Mouse (Mus musculus): ENCODE measurements around the gene Gucy1b2. TPM values are rescaled to one million over a fixed set of nuclear protein-coding genes. Genes with fewer than 3 reads are reported as not detected.
A peak's percentile ranks its signal among the peaks of the same experiment; 100 is the strongest.

The Gucy1b2 gene
- polyA plus RNA-seq, 1 experiment from 2014 or later, result 0.66 TPM

DNA sequence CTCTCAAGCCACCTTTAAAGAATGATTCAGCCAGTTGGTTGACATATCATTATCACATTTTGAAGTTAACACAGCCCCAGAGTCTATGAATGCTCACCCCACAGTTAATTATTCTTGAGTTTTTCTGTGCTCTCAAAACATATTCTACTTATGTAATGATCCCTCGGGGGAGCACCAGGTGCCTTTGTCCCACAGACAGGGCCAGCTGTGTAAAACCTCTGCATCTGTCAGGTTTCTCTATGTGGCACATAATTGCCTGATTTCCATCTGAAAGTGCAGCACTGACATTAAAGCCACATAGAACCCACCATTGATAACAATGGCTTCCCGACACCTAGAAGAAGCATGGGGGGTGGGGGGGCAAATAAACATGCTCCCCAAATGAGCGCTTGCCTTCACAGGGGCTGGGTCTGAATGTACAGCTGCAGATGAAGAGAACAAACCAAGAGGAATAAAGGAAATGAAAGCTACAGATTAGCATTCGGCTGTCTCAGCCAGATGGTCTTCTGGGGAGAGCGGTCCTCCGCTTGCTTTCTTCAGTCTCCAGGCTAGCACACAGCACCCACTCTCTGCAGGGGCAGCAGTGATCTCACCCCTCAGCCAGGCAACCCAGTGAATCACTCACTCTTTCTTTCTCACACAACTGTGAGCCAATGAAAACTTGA is 66.9 kb downstream of the Gucy1b2 start:
- 59% methylated on average over 6 of the region's 6 CpGs for WGBS
- Histone ChIP-seq H3K27ac (ENCODE audit: low read depth) (0 out of 2 replicates have a peak overlapping the region, but pooled peaks have one; percentile 25), H3K9ac (no peak overlapping the region), H3K9me3 (ENCODE audit: low read depth, low read length) (no peaks in the 10 kb centered on the region), H3K27me3 (ENCODE audit: insufficient read depth, low read length) (no peaks in the 10 kb centered on the region), H3K4me1 (ENCODE audit: insufficient read depth) (peaks cover 5% of the 10 kb centered on the region; the same call in 1 of the 2 replicates), H3K4me3 (ENCODE audit: low read depth, low read length) (no peak overlapping the region), H3K36me3 (ENCODE audit: insufficient read depth) (no peaks in the 10 kb centered on the region), H3K4me2 (no peak overlapping the region)
- no peak for ATAC-seq (ENCODE audit: insufficient read depth)
- no peak for DNase-seq
- no peak for TF ChIP-seq CTCF (IDR thresholded peaks at IDR 0.05; ENCODE audit: low read depth)

DNA sequence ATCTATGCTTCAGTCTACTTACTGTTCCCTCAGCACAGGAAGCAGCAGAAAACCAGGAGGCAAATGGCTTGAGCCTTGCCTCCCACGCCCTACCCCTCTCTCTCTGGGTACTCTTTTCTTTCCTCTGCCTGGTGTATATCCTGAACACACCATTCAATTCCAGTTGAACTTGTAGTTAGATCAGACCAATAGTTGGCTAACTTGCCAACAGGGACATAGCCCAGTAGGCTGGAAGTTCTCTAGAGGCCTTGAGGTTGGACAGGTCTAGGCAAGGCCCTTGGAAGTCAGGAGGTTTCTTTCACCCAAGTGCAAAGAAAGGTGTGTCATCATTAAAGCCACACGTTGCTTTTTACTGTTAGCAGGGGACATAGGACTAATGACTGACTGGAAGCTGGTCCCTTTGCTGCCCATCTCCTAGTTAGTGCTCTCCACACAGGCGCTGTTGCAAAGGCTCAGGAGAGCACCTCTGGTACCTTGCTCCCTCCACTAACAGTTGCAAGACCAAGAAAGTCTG is 72.2 kb downstream of the Gucy1b2 start:
- H3K36me3 ChIP-seq (ENCODE audit: insufficient read depth), result no peaks in the 10 kb centered on the region
- no peaks in the 10 kb centered on the region for H3K9me3 ChIP-seq (ENCODE audit: low read depth, low read length)
- H3K27me3 ChIP-seq (ENCODE audit: insufficient read depth, low read length), result no peaks in the 10 kb centered on the region
- H3K4me1 ChIP-seq (ENCODE audit: insufficient read depth), result no peaks in the 10 kb centered on the region
- 79% methylated on average over 3 of the region's 3 CpGs for WGBS
- ATAC-seq (ENCODE audit: insufficient read depth) (no peak), DNase-seq (no peak)
- H3K27ac ChIP-seq (ENCODE audit: low read depth), result no peak overlapping the region
- no peak overlapping the region for H3K4me3 ChIP-seq (ENCODE audit: low read depth, low read length)
- H3K9ac ChIP-seq, result no peak overlapping the region
- TF ChIP-seq CTCF (IDR thresholded peaks at IDR 0.05; ENCODE audit: low read depth), result no peak
- H3K4me2 ChIP-seq, result no peak overlapping the region

DNA sequence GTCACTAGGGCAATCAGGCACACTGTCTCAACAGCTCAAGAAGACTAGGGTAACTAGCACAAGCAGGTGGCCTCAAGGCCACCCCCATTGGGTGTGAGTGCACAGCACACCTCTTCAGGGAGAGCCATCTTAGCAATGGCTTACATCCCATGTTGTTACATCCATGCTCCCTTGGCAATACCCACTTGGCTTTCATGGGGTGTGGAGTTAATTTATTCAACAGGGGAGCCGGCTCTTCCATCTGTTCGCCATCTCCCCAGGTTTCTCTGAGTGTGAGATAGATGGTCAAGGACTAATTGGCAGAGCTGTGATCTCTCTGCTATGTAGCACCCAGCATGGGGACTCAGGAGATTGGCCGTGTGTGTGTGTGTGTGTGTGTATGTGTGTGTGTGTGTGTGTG is 73.0 kb downstream of the Gucy1b2 start:
- H3K4me3 ChIP-seq (ENCODE audit: low read depth, low read length), result no peak overlapping the region
- ATAC-seq (ENCODE audit: insufficient read depth), result no peak
- DNase-seq, result no peak
- H3K4me2 ChIP-seq, result no peak overlapping the region
- H3K9ac ChIP-seq, result no peak overlapping the region
- WGBS, result 85% methylated on average over 2 of the region's 3 CpGs
- no peaks in the 10 kb centered on the region for H3K27me3 ChIP-seq (ENCODE audit: insufficient read depth, low read length)
- TF ChIP-seq CTCF (IDR thresholded peaks at IDR 0.05; ENCODE audit: low read depth), result no peak
- no peaks in the 10 kb centered on the region for H3K4me1 ChIP-seq (ENCODE audit: insufficient read depth)
- H3K36me3 ChIP-seq (ENCODE audit: insufficient read depth), result no peaks in the 10 kb centered on the region
- H3K9me3 ChIP-seq (ENCODE audit: low read depth, low read length), result no peaks in the 10 kb centered on the region
- no peak overlapping the region for H3K27ac ChIP-seq (ENCODE audit: low read depth)

DNA sequence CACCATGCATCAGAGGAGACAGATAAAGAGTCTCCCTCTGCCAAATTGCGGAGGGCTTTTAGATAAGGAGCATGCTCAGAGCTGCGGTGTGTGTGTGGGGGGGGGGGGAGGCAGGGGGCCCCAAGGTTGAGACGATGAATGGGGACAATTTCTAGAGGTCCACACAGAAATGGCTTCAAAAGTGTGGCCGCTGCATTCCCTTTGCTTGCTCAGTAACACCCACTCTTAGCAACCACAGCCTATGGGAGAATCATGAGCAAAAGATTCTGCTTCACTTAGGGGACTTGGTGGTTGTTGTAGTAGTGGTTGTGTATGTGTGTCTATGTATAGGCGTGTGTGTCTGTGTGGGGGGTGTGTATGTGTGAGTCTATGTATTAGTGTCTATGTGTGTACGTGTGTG is 75.5 kb downstream of the Gucy1b2 start:
- ATAC-seq (ENCODE audit: insufficient read depth) (no peak), DNase-seq (no peak)
- Histone ChIP-seq H3K36me3 (ENCODE audit: insufficient read depth) (no peaks in the 10 kb centered on the region), H3K27me3 (ENCODE audit: insufficient read depth, low read length) (no peaks in the 10 kb centered on the region), H3K9ac (no peak overlapping the region), H3K9me3 (ENCODE audit: low read depth, low read length) (no peaks in the 10 kb centered on the region), H3K27ac (ENCODE audit: low read depth) (no peak overlapping the region), H3K4me1 (ENCODE audit: insufficient read depth) (peaks cover 8% of the 10 kb centered on the region; the same call in 1 of the 2 replicates), H3K4me3 (ENCODE audit: low read depth, low read length) (no peak overlapping the region), H3K4me2 (no peak overlapping the region)
- 68% methylated on average over 6 of the region's 6 CpGs for WGBS
- no peak for TF ChIP-seq CTCF (IDR thresholded peaks at IDR 0.05; ENCODE audit: low read depth)

DNA sequence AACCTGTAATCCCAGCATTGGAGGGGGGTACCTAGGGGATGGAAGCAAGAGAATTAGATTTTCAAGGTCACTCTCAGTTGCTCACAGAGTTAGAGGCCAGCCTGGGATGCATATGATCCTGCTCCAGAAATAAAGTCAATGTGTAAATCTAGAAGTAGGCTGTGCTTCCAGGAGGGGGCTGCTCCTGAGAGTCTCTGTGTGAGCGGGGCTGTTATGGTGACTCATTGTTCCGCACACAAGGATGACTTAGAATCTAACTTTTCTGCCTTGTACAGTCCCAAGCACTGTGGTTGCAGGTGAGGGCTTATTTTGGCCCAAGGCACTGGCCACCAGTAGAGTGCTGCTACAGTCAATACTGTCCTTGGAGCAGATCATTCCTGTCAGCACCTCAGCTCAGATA is 76.7 kb downstream of the Gucy1b2 start:
- Histone ChIP-seq H3K9me3 (ENCODE audit: low read depth, low read length) (no peaks in the 10 kb centered on the region), H3K4me3 (ENCODE audit: low read depth, low read length) (no peak overlapping the region), H3K4me1 (ENCODE audit: insufficient read depth) (peaks cover 12% of the 10 kb centered on the region; the same call in 1 of the 2 replicates), H3K27me3 (ENCODE audit: insufficient read depth, low read length) (no peaks in the 10 kb centered on the region), H3K9ac (no peak overlapping the region), H3K36me3 (ENCODE audit: insufficient read depth) (no peaks in the 10 kb centered on the region), H3K4me2 (no peak overlapping the region), H3K27ac (ENCODE audit: low read depth) (no peak overlapping the region)
- WGBS, result 92% methylated on average over 2 of the region's 2 CpGs
- DNase-seq, result no peak
- TF ChIP-seq CTCF (IDR thresholded peaks at IDR 0.05; ENCODE audit: low read depth), result no peak
- no peak for ATAC-seq (ENCODE audit: insufficient read depth)

DNA sequence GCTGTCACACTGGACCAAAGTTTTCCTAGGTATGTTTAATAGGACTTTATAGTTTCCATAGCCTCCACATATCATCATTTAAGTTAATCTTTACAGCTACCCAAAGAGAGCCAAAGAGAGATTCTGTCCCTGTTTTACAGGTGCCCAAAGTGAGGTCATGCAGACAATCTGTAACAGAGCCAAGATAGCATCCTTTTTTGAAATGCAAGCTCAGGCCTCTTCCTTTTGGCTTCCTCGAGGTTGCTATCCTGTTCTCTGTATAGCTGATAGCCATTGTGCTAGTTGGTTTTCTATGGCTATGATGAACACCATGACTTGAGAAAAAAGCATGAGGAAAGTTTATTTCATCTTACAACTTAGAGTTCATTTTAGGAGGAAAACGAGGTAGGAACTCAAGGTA is 80.0 kb downstream of the Gucy1b2 start:
- Histone ChIP-seq H3K4me2 (no peak overlapping the region), H3K9ac (no peak overlapping the region), H3K27me3 (ENCODE audit: insufficient read depth, low read length) (no peaks in the 10 kb centered on the region), H3K27ac (ENCODE audit: low read depth) (peak overlapping the region; percentile 69), H3K4me3 (ENCODE audit: low read depth, low read length) (no peak overlapping the region), H3K36me3 (ENCODE audit: insufficient read depth) (no peaks in the 10 kb centered on the region), H3K9me3 (ENCODE audit: low read depth, low read length) (no peaks in the 10 kb centered on the region), H3K4me1 (ENCODE audit: insufficient read depth) (peaks cover 17% of the 10 kb centered on the region; the same call in 1 of the 2 replicates)
- DNase-seq (no peak), ATAC-seq (ENCODE audit: insufficient read depth) (no peak)
- TF ChIP-seq CTCF (IDR thresholded peaks at IDR 0.05; ENCODE audit: low read depth), result no peak
- WGBS, result 65% methylated on average over 2 of the region's 2 CpGs

DNA sequence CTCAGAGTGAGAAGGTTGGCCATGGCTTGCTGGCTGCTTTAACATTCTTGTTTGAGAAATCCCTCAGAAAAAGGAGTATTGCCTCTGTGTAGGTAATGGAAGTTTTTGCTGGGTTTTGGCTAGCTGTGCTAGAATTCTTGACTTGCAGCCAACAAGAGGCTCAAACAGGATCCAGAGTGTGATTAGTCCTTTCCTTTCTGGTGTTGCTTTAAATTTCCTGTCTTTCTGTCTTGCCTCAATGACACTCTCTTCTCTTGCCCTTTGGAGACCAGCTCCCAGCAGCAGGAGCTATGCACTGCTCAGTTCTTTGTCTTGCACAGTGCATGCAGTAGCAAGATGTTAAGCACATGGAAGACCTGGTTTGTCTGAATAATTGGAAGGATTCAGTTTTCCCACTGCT is 80.4 kb downstream of the Gucy1b2 start:
- peak; percentile 87 for ATAC-seq (ENCODE audit: insufficient read depth)
- H3K4me3 ChIP-seq (ENCODE audit: low read depth, low read length), result no peak overlapping the region
- DNase-seq, result peak; percentile 87
- H3K4me2 ChIP-seq, result no peak overlapping the region
- peak overlapping the region; percentile 69 for H3K27ac ChIP-seq (ENCODE audit: low read depth)
- H3K36me3 ChIP-seq (ENCODE audit: insufficient read depth), result 0 out of 2 replicates have a peak, but pooled peaks cover 1% of the 10 kb centered on the region
- H3K9me3 ChIP-seq (ENCODE audit: low read depth, low read length), result no peaks in the 10 kb centered on the region
- no peak overlapping the region for H3K9ac ChIP-seq
- H3K27me3 ChIP-seq (ENCODE audit: insufficient read depth, low read length), result no peaks in the 10 kb centered on the region
- TF ChIP-seq CTCF (IDR thresholded peaks at IDR 0.05; ENCODE audit: low read depth), result no peak
- H3K4me1 ChIP-seq (ENCODE audit: insufficient read depth), result peaks cover 18% of the 10 kb centered on the region; the same call in 1 of the 2 replicates

Measured in lung, embryonic 14.5 days (tissue).